Mouse (Mus musculus) MEL (cell line): ENCODE measurements around the gene C1qtnf5. TPM values are rescaled to one million over a fixed set of nuclear protein-coding genes. Genes with fewer than 3 reads are reported as not detected.

Source experiments
- DNase-seq: peaks from one replicate; pipeline ENCODE4 v3.0.0; 2011; ENCODE audit warnings: low read depth, low spot score
- H3K27ac ChIP-seq: 2 replicates; pipeline ENCODE4 v1.5.1; 2012; ENCODE audit warnings: low read depth, mild to moderate bottlenecking, control low read depth, low read length, moderate library complexity; ENCODE audit not compliant: control insufficient read depth
- H3K27me3 ChIP-seq, 2 experiments: fragments of 150-350 bp in 1 of 2; sonication (generic) in 1 of 2; 2 replicates each; pipeline ENCODE4 v1.6.1; 2012; ENCODE audit warnings: low read length in 2 of 2, mild to moderate bottlenecking in 2 of 2, improper control_type of control experiment in 1 of 2, moderate library complexity in 1 of 2; ENCODE audit not compliant: insufficient read depth in 2 of 2, control insufficient read depth in 1 of 2
- H3K36me3 ChIP-seq, 2 experiments: 2 replicates each; pipeline ENCODE4 v1.6.1; 2012 to 2014; ENCODE audit warnings: low read length in 2 of 2, improper control_type of control experiment in 1 of 2, inconsistent platforms in 1 of 2, mild to moderate bottlenecking in 1 of 2; ENCODE audit not compliant: insufficient read depth in 2 of 2, control insufficient read depth in 1 of 2
- H3K4me1 ChIP-seq, 2 experiments: fragments of 150-350 bp in 1 of 2; sonication (generic) in 1 of 2; 2 replicates each; pipeline ENCODE4 v1.6.1; 2012; ENCODE audit warnings: low read length in 2 of 2, improper control_type of control experiment in 1 of 2, mild to moderate bottlenecking in 1 of 2; ENCODE audit not compliant: insufficient read depth in 2 of 2, control insufficient read depth in 1 of 2
- H3K4me3 ChIP-seq, 2 experiments: fragments of 150-350 bp in 1 of 2; sonication (generic) in 1 of 2; 2 replicates each; pipeline ENCODE4 v1.5.1; 2012; ENCODE audit warnings: low read depth in 2 of 2, low read length in 2 of 2, mild to moderate bottlenecking in 2 of 2, moderate library complexity in 2 of 2, control low read depth in 1 of 2, improper control_type of control experiment in 1 of 2; ENCODE audit not compliant: control insufficient read depth in 1 of 2, insufficient read depth in 1 of 2
- H3K79me2 ChIP-seq: 2 replicates; pipeline ENCODE4 v1.6.1; 2012; ENCODE audit warnings: mild to moderate bottlenecking, low read length, moderate library complexity; ENCODE audit not compliant: control insufficient read depth, poor library complexity, insufficient read depth
- H3K9ac ChIP-seq: 2 replicates; pipeline ENCODE4 v1.6.1; 2012; ENCODE audit warnings: low read depth, mild to moderate bottlenecking, control low read depth, low read length, moderate library complexity; ENCODE audit not compliant: control insufficient read depth, poor library complexity, severe bottlenecking
- H3K9me3 ChIP-seq: fragments of 150-350 bp; sonication (generic); replicated peaks from 2 replicates; pipeline ENCODE4 v1.6.1; 2012; ENCODE audit warnings: mild to moderate bottlenecking, low read length, improper control_type of control experiment, moderate library complexity; ENCODE audit not compliant: insufficient read depth
- BHLHE40 ChIP-seq: IDR thresholded peaks from 2 replicates; pipeline ENCODE4 v1.6.1; 2012; ENCODE audit warnings: low read depth, mild to moderate bottlenecking, inconsistent platforms, low read length, improper control_type of control experiment, borderline replicate concordance
- CHD1 ChIP-seq: IDR thresholded peaks from 2 replicates; pipeline ENCODE4 v1.6.1; 2012; ENCODE audit warnings: low read depth, mild to moderate bottlenecking, inconsistent platforms, low read length, improper control_type of control experiment
- CTCF ChIP-seq, 3 experiments: IDR thresholded peaks in 2 of 3; conservative IDR thresholded peaks in 1 of 3; 2 replicates each; pipeline ENCODE4 v1.5.1; 2011 to 2012; ENCODE audit warnings: low read length in 3 of 3, low read depth in 2 of 3, mild to moderate bottlenecking in 2 of 3, improper control_type of control experiment in 1 of 3, inconsistent platforms in 1 of 3, mixed read lengths in 1 of 3, moderate library complexity in 1 of 3; ENCODE audit not compliant: control insufficient read depth in 1 of 3, insufficient read depth in 1 of 3, poor library complexity in 1 of 3, severe bottlenecking in 1 of 3
- E2F4 ChIP-seq: IDR thresholded peaks from 2 replicates; pipeline ENCODE4 v1.6.1; 2011; ENCODE audit warnings: low read depth, low read length, improper control_type of control experiment, borderline replicate concordance
- ELF1 ChIP-seq: IDR thresholded peaks from 2 replicates; pipeline ENCODE4 v1.6.1; 2014; ENCODE audit warnings: low read depth, mild to moderate bottlenecking, inconsistent platforms, low read length, improper control_type of control experiment, moderate library complexity
- GABPA ChIP-seq: IDR thresholded peaks from 2 replicates; pipeline ENCODE4 v1.6.1; 2012; ENCODE audit warnings: low read depth, mild to moderate bottlenecking, inconsistent platforms, low read length, improper control_type of control experiment, moderate library complexity
- HCFC1 ChIP-seq: IDR thresholded peaks from 2 replicates; pipeline ENCODE4 v1.6.1; 2012; ENCODE audit warnings: low read depth, mild to moderate bottlenecking, inconsistent platforms, low read length, improper control_type of control experiment, moderate library complexity
- KAT2A ChIP-seq: conservative IDR thresholded peaks from 2 replicates; pipeline ENCODE4 v1.6.1; 2012; ENCODE audit warnings: low read depth, low read length, improper control_type of control experiment, inconsistent platforms
- MAFK ChIP-seq: IDR thresholded peaks from 2 replicates; pipeline ENCODE4 v1.6.1; 2011; ENCODE audit warnings: low read depth, mild to moderate bottlenecking, low read length, improper control_type of control experiment, borderline replicate concordance
- MAX ChIP-seq: IDR thresholded peaks from 2 replicates; pipeline ENCODE4 v1.6.1; 2011; ENCODE audit warnings: low read length, improper control_type of control experiment
- MAZ ChIP-seq: IDR thresholded peaks from 2 replicates; pipeline ENCODE4 v1.6.1; 2012; ENCODE audit warnings: low read depth, mild to moderate bottlenecking, inconsistent platforms, low read length, improper control_type of control experiment
- MXI1 ChIP-seq: IDR thresholded peaks from 2 replicates; pipeline ENCODE4 v1.6.1; 2011; ENCODE audit warnings: mild to moderate bottlenecking, low read depth, low read length, improper control_type of control experiment
- MYC ChIP-seq: IDR thresholded peaks from 2 replicates; pipeline ENCODE4 v1.6.1; 2011; ENCODE audit warnings: low read depth, mild to moderate bottlenecking, low read length, improper control_type of control experiment, moderate library complexity
- NELFE ChIP-seq: IDR thresholded peaks from 2 replicates; pipeline ENCODE4 v1.6.1; 2011; ENCODE audit warnings: low read depth, low read length, improper control_type of control experiment
- NRF1 ChIP-seq: IDR thresholded peaks from 2 replicates; pipeline ENCODE4 v1.6.1; 2014; ENCODE audit warnings: low read depth, mild to moderate bottlenecking, inconsistent platforms, low read length, improper control_type of control experiment, moderate library complexity; ENCODE audit not compliant: poor library complexity, insufficient read depth, severe bottlenecking
- POLR2A ChIP-seq, 2 experiments: IDR thresholded peaks; 2 replicates each; pipeline ENCODE4 v1.6.1; 2011 to 2012; ENCODE audit warnings: low read length in 2 of 2, mild to moderate bottlenecking in 2 of 2, control low read depth in 1 of 2, improper control_type of control experiment in 1 of 2, low read depth in 1 of 2, moderate library complexity in 1 of 2; ENCODE audit not compliant: control insufficient read depth in 1 of 2, insufficient read depth in 1 of 2, poor library complexity in 1 of 2
- POLR2AphosphoS5 ChIP-seq: IDR thresholded peaks from 2 replicates; pipeline ENCODE4 v1.6.1; 2012; ENCODE audit warnings: low read depth, borderline replicate concordance, mild to moderate bottlenecking, inconsistent platforms, low read length, moderate library complexity, mixed read lengths
- RAD21 ChIP-seq: IDR thresholded peaks from 2 replicates; pipeline ENCODE4 v1.6.1; 2011; ENCODE audit warnings: mild to moderate bottlenecking, low read depth, low read length, improper control_type of control experiment
- SIN3A ChIP-seq: IDR thresholded peaks from 2 replicates; pipeline ENCODE4 v1.6.1; 2012; ENCODE audit warnings: low read length, improper control_type of control experiment, inconsistent platforms
- SMC3 ChIP-seq: IDR thresholded peaks from 2 replicates; pipeline ENCODE4 v1.6.1; 2011; ENCODE audit warnings: low read depth, low read length, improper control_type of control experiment
- TAL1 ChIP-seq: IDR thresholded peaks from 2 replicates; pipeline ENCODE4 v1.6.1; 2012; ENCODE audit warnings: mild to moderate bottlenecking, inconsistent platforms, low read length, moderate library complexity, mixed read lengths
- TBP ChIP-seq: IDR thresholded peaks from 2 replicates; pipeline ENCODE4 v1.8.0; 2011; ENCODE audit warnings: low read depth, low read length, improper control_type of control experiment
- USF1 ChIP-seq: IDR thresholded peaks from 2 replicates; pipeline ENCODE4 v1.6.1; 2014; ENCODE audit warnings: low read depth, mild to moderate bottlenecking, inconsistent platforms, low read length, improper control_type of control experiment, moderate library complexity
- ZMIZ1 ChIP-seq: IDR thresholded peaks from 2 replicates; pipeline ENCODE4 v1.6.1; 2012; ENCODE audit warnings: low read depth, mild to moderate bottlenecking, inconsistent platforms, low read length, improper control_type of control experiment, moderate library complexity
- polyA plus RNA-seq, 2 experiments: library from polyadenylated mRNA; stranded (reverse) in 1 of 2; unstranded in 1 of 2; fragments of >175 nt in 1 of 2; fragments of >200 nt in 1 of 2; gene quantifications; 2 replicates each; pipeline versions ENCODE4 v1.2.1 to v1.2.4; 2012; ENCODE audit warnings: low replicate concordance in 2 of 2, low read depth in 1 of 2; ENCODE audit not compliant: insufficient read length in 2 of 2, insufficient read depth in 1 of 2, missing spikeins in 1 of 2
- total RNA-seq: library from RNA; depleted of rRNA; stranded (reverse); fragments of 300-350 nt; gene quantifications from 2 replicates; pipeline ENCODE4 v1.2.3, GENCODE M21; 2012

Gene C1qtnf5
- total and polyA plus RNA-seq, 3 experiments = 0.13 to 0.19 TPM; not detected in 1

DNA sequence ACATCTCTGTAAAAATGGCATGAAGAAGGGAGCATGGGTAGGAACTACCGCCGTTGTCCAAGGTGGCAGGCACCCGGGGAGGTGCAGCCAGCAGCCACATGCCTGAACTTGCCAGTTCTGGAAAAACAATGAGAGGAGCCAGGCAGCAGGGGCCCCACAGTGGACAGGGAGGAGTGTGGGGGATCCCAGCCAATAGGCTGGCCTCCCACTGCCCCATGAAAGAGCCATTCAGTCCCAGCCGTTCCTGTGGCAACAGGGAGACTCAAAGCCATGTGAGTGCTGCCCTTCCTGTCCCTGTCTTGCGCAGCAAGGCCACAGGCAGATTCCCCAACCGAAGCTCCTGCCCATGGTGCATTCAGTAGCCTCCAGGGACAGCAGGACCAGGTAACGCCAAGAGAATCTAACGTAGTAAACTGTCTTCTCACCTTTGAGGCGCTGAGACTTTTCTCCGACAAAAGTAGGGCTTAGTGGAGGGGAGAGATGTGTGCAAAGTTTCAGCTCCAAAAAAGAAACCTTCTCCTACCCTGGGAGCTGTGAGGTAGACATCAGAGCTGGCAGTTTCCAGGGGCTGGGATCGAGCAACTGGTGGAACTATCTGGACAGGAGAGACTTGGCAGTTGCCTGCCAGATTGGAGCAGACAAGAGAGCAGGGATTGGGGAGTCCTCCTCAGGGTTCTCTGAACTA, 35.0 kb upstream of the C1qtnf5 start:
- no peaks in the 10 kb centered on the region for H3K27me3 ChIP-seq

DNA sequence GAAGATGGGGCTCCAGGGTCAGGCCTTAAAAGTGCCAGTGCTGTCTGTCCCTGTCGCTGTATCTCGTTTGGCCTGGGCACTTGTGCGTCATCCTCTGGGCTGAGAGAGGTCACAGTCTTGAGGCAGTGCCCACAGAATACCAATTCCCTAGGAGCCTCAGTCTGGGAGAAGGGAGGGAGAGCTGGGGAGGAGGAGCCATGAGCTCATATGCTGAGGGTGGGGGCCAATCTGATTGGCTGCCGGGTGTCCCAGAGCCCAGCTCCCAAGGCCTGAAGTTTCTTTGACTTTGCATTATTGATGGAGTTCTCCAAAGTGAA, 34.5 kb upstream of the C1qtnf5 start:
- TF ChIP-seq NELFE (no peak), KAT2A (no peak), POLR2A (IDR thresholded peaks at IDR 0.05; ENCODE audit: control insufficient read depth in 1 of 2, insufficient read depth in 1 of 2, low read depth in 1 of 2, low read length in 2 of 2, poor library complexity in 1 of 2) (no peak), NRF1 (no peak), CTCF (IDR thresholded peaks at IDR 0.05 in 2 of 3, conservative IDR thresholded peaks at IDR 0.05 in 1 of 3; ENCODE audit: control insufficient read depth in 1 of 3, insufficient read depth in 1 of 3, low read depth in 2 of 3, low read length in 3 of 3, poor library complexity in 1 of 3, severe bottlenecking in 1 of 3) (no peak), HCFC1 (no peak), ZMIZ1 (no peak), MYC (no peak)
- no peak for DNase-seq
- Histone ChIP-seq H3K36me3 (peaks cover 0 to under 1% of the 10 kb centered on the region in 2 experiments; a peak in 1 of 4 replicates), H3K9me3 (no peaks in the 10 kb centered on the region), H3K27ac (no peak overlapping the region), H3K4me1 (peaks cover 0 to 6% of the 10 kb centered on the region in 2 experiments; a peak in 1 of 4 replicates), H3K4me3 (no peak overlapping the region), H3K9ac (no peak overlapping the region), H3K79me2 (no peaks in the 10 kb centered on the region), H3K27me3 (no peaks in the 10 kb centered on the region)

More for the DNA sequence above, 35.0 kb upstream of the C1qtnf5 start:
- H3K9me3 ChIP-seq = no peaks in the 10 kb centered on the region
- peaks cover 0 to 3% of the 10 kb centered on the region in 2 experiments; a peak in 1 of 4 replicates for H3K36me3 ChIP-seq
- H3K4me1 ChIP-seq = peaks cover 0 to 10% of the 10 kb centered on the region in 2 experiments; a peak in 1 of 4 replicates
- no peak overlapping the region for H3K27ac ChIP-seq
- no peak for TF ChIP-seq MYC
- TF ChIP-seq HCFC1 = no peak
- TF ChIP-seq MAFK = no peak
- TF ChIP-seq NRF1 = no peak
- TF ChIP-seq CHD1 = no peak
- TF ChIP-seq BHLHE40 = no peak
- TF ChIP-seq MXI1 = no peak
- no peak for TF ChIP-seq GABPA
- TF ChIP-seq SIN3A = no peak
- TF ChIP-seq ELF1 = no peak
- TF ChIP-seq MAX = no peak
- TF ChIP-seq TAL1 = no peak
- no peak for TF ChIP-seq RAD21
- TF ChIP-seq ZMIZ1 = no peak
- no peak for TF ChIP-seq SMC3
- no peak for TF ChIP-seq E2F4
- no peak for TF ChIP-seq POLR2AphosphoS5
- no peak for TF ChIP-seq TBP
- no peak for TF ChIP-seq MAZ
- no peak for TF ChIP-seq USF1
- no peak overlapping the region for H3K4me3 ChIP-seq
- H3K79me2 ChIP-seq = no peaks in the 10 kb centered on the region; the same call in 1 of the 2 replicates
- no peak overlapping the region for H3K9ac ChIP-seq
- no peak for DNase-seq
